Mouse (Mus musculus): Measurements from ENCODE around the gene Gmip.

Gmip gene

GRCm38 (mm10) chr8:69803366-69803765 is 5.1 kb upstream of the Gmip start:
- no peak for DNase-seq (ENCODE audit: low read depth, low spot score)

- DNase-seq (ENCODE audit: low read depth, low spot score) = no peak
Measured at GRCm38 (mm10) chr8:69804537-69804936, 3.9 kb upstream of the Gmip start.

- DNase-seq (ENCODE audit: low read depth, low spot score) = no peak
Measured at GRCm38 (mm10) chr8:69805086-69805485, 3.4 kb upstream of the Gmip start.

DNA sequence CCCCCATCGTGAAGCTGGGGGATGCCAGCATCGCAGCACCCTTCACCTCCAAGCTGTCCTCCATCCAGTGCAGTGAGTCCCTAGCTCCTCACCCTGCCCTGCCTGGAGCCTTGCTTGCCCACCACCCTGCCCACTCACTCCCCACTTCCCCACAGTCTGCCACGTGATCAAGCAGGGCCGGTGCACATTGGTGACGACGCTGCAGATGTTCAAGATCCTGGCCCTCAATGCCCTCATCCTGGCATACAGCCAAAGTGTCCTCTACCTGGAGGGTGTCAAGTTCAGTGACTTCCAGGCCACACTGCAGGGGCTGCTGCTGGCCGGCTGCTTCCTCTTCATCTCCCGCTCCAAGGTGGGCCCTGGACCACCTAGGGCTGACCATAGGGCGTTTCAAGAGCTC is 3.0 kb upstream of the Gmip start:
- DNase-seq (ENCODE audit: low read depth, low spot score) = no peak

GRCm38 (mm10) chr8:69807236-69807635 is 1.2 kb upstream of the Gmip start:
- no peak for DNase-seq (ENCODE audit: low read depth, low spot score)

DNA sequence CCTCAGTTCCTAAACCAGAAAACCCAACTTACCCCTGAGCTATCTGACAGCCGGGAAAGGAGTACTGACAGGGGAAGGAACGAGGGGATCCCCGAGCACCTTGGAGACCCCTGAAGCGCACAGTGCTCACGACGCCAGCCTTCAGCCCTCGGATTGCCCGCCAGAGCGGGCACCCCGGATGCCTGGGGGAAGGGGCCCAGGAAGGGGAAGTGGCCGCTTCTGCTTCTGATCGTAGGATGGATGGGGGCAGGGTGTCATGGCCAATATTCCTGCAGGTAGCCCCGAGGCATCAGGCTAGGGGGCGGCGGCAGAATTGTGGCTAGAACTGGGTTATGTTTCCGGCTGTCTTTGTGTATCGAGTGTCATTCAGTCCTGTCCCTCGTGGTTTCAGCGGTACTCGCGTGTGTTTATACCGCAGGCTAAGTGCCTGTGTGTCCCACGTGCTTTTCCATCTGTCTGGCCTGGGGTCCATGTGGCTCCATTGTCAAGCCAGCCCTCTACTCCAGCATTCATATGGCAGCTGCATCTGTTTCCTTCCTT is 455 bp downstream of the Gmip start:
- DNase-seq (ENCODE audit: low read depth, low spot score) = no peak

GRCm38 (mm10) chr8:69809820-69810219 is 1.3 kb downstream of the Gmip start:
- DNase-seq (ENCODE audit: low read depth, low spot score) = no peak

DNA sequence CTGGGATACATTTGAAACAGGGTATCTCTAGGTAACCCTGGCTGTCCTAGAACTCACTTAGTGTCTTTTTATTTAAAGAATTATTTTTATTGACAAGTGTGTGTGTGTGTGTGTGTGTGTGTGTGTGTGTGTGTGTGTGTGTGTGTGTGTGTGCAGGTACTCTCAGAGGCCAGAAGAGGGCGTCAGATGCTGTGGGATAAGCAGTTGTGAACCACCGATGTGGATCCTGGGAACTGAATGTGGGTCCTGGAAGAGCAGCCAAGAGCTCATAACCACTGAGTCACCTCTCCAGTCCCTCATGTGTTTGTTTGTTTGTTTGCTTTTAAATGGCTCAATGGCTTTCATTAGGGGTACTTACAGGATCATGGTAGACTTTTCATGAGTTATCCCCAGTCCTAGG is 6.4 kb downstream of the Gmip start:
- no peak for DNase-seq (ENCODE audit: low read depth, low spot score)

DNA sequence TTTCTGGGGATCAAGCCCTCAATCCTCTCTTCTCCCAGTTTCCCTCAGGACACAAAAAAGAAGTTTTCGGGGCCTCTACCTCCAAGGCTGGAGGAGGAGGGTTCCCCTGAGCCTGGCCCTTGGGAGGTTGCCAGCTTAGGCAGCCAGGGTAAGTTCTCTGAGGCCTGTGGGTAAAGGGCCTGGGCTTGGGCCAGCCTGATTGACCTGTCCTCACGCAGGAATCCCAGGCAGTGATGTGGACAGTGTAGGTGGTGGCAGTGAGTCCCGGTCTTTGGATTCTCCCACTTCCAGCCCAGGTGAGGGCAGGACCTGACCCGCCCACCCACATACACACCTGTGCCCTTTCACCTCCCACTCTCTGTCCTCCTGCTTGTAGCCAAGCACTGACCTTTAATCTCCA is 6.9 kb downstream of the Gmip start:
- DNase-seq (ENCODE audit: low read depth, low spot score) = no peak

- no peak for DNase-seq (ENCODE audit: low read depth, low spot score)
Measured at GRCm38 (mm10) chr8:69820466-69820865, 12.0 kb downstream of the Gmip start.

GRCm38 (mm10) chr8:69821971-69822385 is 13.5 kb downstream of the Gmip start:
- peak; percentile 40 for DNase-seq (ENCODE audit: low read depth, low spot score)

GRCm38 (mm10) chr8:69822386-69823191 is 14.1 kb downstream of the Gmip start, which contains the start of gene Lpar2:
Lpar2 (plus strand) TSS chr8:69822429.
- peak; percentile 60 for DNase-seq (ENCODE audit: low read depth, low spot score)

DNA sequence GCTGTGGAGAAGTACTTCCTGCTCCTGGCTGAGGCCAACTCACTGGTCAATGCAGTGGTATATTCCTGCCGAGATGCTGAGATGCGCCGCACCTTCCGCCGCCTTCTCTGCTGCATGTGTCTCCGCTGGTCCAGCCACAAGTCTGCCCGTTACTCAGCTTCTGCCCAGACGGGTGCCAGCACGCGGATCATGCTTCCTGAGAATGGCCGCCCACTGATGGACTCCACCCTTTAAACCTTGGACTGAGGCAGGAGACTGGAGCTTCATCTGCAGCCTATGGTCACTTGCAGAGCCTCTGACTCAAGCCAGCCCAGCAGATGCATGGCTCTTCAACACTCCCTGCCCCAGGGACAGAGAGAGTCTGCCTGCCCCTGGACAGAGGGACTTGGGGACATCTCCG is 17.9 kb downstream of the Gmip start:
- DNase-seq (ENCODE audit: low read depth, low spot score) = no peak

DNA sequence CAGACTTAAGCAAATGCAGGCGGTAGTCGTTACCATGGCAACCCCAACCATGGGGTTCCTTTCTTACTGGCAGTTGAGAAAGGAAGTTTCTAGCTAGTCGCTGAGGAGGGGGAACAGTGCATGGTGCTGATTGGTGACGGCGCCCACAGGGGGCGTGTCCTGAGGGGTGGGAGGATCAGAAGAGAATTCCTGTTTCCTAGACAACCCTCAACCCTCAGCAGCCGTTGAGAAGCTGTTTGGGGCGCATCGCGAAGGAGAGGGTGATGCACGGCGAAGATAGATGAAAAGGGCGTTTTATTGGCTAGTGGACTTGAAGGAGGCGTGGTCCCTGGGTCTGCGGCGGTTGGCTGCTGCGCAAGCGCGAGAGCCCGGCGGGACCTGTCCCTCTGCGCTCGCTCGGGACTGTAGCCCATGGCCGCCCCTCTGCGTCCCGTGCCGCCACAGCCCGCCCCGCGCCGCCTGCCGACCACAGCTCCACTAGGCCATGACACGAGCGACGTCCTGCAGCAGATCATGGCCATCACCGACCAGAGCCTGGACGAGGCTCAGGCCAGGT is 23.9 kb downstream of the Gmip start, which contains the start of gene Pbx4:
Pbx4 (plus strand) TSS at position 194 of the 556 bp plus-strand sequence.
- DNase-seq (ENCODE audit: low read depth, low spot score) = peak; percentile 92

GRCm38 (mm10) chr8:69837057-69837682 is 28.7 kb downstream of the Gmip start:
- no peak for DNase-seq (ENCODE audit: low read depth, low spot score)

GRCm38 (mm10) chr8:69847167-69848065 is 38.9 kb downstream of the Gmip start:
- no peak for DNase-seq (ENCODE audit: low read depth, low spot score)

GRCm38 (mm10) chr8:69848951-69849350 is 40.5 kb downstream of the Gmip start:
- DNase-seq (ENCODE audit: low read depth, low spot score) = no peak

- no peak for DNase-seq (ENCODE audit: low read depth, low spot score)
Measured at GRCm38 (mm10) chr8:69849899-69850298, 41.4 kb downstream of the Gmip start.

GRCm38 (mm10) chr8:69850926-69851506 is 42.5 kb downstream of the Gmip start:
- DNase-seq (ENCODE audit: low read depth, low spot score) = no peak

DNA sequence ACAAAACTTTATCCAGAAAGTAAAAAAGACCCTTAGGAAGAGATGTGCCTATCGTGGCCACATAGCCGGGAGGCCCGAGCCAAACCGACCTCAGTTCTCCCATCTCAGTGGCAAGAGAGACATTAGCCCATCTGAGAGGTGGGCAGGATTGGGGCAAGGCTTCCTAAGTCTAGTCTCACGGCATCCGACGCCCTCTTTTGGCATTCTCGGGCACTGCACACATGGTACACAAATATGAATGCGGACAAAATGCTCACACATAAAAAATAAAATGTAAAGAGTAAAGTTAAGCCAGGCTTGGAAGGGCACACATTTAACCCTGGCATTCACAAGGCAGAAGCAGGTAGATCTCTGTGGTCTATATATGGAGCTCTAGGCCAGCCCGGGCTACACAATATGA is 45.4 kb downstream of the Gmip start:
- DNase-seq (ENCODE audit: low read depth, low spot score) = no peak

GRCm38 (mm10) chr8:69860807-69861206 is 52.3 kb downstream of the Gmip start:
- DNase-seq (ENCODE audit: low read depth, low spot score) = no peak

Data from embryo, embryonic 11.5 days (tissue).